Mouse (Mus musculus) spleen, adult 2 months (tissue): ENCODE measurements at regions not wholly inside any gene's neighbourhood (a gene's known extent, or its start where the extent isn't known, plus 50 kb on each side); places are given as distances from the start of the nearest gene placed in this dataset.

Experiments used
- DNase-seq, 2 experiments: peaks; one replicate each; pipeline versions ENCODE4 v3.0.0 to v3.0.0-alpha.2; 2012 to 2021; ENCODE audit warnings: low spot score in 2 of 2, low read depth in 1 of 2
- H3K27ac ChIP-seq: fragments of 200-500 bp; 2 replicates; pipeline ENCODE4 v1.5.1; 2012; ENCODE audit warnings: low read length, inconsistent platforms; ENCODE audit not compliant: insufficient read depth
- H3K27me3 ChIP-seq: fragments of 200-500 bp; 2 replicates; pipeline ENCODE4 v1.6.1; 2012; ENCODE audit warnings: mild to moderate bottlenecking, moderate library complexity, low read length, inconsistent platforms; ENCODE audit not compliant: control insufficient read depth, insufficient read depth
- H3K36me3 ChIP-seq: fragments of 200-500 bp; 2 replicates; pipeline ENCODE4 v1.6.1; 2012; ENCODE audit warnings: mild to moderate bottlenecking, low read length, inconsistent platforms; ENCODE audit not compliant: control insufficient read depth, insufficient read depth
- H3K4me1 ChIP-seq: fragments of 200-500 bp; 2 replicates; pipeline ENCODE4 v1.6.1; 2011; ENCODE audit warnings: inconsistent platforms; ENCODE audit not compliant: control insufficient read depth, insufficient read depth, insufficient read length
- H3K4me3 ChIP-seq: fragments of 200-500 bp; 2 replicates; pipeline ENCODE4 v1.5.1; 2011; ENCODE audit warnings: mild to moderate bottlenecking, inconsistent platforms; ENCODE audit not compliant: insufficient read depth, insufficient read length; ENCODE audit errors: extremely low read depth
- CTCF ChIP-seq: fragments of 200-500 bp; IDR thresholded peaks from 2 replicates; pipeline ENCODE4 v1.5.1; 2011; ENCODE audit warnings: mild to moderate bottlenecking, inconsistent platforms; ENCODE audit not compliant: insufficient read depth, insufficient read length, insufficient replicate concordance; ENCODE audit errors: extremely low read depth
- POLR2A ChIP-seq: fragments of 200-500 bp; IDR thresholded peaks from 2 replicates; pipeline ENCODE4 v1.6.1; 2011; ENCODE audit warnings: low read depth, low read length, inconsistent platforms
- WGBS: fragments of 180-500 bp; shearing (Covaris S2); methylation state at CpG from one replicate; pipeline ENCODE4 v1.1.7; 2018; 5-methylcytosine and 5-hydroxymethylcytosine counted together

DNA sequence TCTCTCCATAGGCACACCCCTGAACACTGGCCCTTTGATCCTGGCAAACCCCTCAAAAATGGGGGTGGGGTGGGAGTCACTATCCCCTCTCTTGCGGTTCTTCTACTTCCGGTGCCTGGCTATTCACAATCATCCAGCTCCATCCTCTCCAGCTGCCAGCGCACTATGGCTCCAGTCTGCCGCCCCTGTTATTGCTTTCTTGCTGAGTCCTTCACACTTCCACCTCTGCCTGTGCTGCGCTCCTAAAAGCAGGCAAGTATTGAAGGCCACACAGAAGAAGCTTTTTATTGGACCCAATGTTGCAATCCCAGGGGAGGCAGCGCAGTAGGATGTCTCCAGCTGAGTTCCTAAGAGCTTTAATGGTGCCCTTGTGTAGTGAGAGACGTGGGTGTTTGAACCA is 84.3 kb downstream of the Pdcl3 start:
- no peak for TF ChIP-seq POLR2A
- no peak for TF ChIP-seq CTCF
- Histone ChIP-seq H3K27ac (no peak overlapping the region), H3K27me3 (no peaks in the 10 kb centered on the region), H3K4me3 (no peak overlapping the region), H3K4me1 (no peaks in the 10 kb centered on the region), H3K36me3 (no peaks in the 10 kb centered on the region)
- WGBS: 57% methylated on average over 7 of the region's 7 CpGs
- no peak for DNase-seq

DNA sequence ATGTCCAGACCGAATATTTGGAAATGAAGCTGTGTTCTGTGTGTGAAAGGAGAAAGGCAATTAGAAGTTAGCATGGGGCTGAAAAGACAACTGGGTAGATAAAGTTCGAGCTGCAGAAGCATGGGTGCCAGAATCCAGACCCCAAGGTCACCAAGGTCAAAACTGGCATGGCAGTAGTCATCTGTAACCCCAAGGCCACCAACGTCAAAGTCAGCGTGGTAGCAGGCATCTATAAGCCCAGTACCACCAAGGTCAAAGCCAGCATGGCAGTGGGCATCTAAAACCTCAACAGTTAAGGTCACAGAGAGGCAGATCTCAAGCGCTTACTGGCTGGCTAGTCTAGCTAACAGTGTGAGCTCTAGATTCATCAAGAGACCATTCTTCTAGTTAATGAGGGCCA is 90.6 kb downstream of the Pdcl3 start:
- Histone ChIP-seq H3K4me1 (no peaks in the 10 kb centered on the region), H3K36me3 (no peaks in the 10 kb centered on the region), H3K27me3 (no peaks in the 10 kb centered on the region), H3K4me3 (no peak overlapping the region), H3K27ac (no peak overlapping the region)
- no peak for TF ChIP-seq POLR2A
- no peak for TF ChIP-seq CTCF
- DNase-seq: no peak
- 88% methylated on average over 5 of the region's 5 CpGs for WGBS

DNA sequence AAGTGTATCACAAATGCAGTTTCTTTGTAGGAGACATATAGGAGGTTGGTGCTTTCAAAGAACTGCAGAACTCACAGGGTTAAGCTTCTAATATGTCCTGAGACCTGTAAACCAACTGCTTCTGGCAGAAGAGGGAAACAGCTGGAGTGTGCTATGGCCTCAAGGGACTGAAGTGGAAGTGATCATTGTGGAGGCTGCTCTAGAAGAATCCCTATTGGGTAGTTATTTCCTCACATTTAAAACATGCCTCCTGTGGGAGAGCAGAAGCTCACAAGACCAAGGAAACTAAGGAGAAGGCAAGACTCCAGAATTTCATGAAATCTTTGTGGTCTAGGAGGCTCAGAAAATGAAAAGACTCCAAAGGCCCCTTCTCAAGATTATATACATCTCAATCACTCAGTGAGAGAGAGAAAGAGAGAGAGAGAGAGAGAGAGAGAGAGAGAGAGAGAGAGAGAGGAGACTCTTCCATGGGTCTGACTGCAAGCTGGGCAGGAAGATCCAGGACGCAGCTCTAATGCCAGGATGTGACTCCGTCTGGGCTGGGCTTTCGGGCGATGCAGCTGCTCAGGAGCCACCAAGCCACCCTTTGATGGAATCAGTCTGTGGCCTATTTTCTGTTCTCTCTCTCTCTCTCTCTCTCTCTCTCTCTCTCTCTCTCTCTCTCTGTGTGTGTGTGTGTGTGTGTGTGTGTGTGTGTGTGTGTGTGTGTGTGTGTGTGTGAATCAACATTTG is 93.3 kb downstream of the Pdcl3 start:
- WGBS: 39% methylated on average over 4 of the region's 4 CpGs

DNA sequence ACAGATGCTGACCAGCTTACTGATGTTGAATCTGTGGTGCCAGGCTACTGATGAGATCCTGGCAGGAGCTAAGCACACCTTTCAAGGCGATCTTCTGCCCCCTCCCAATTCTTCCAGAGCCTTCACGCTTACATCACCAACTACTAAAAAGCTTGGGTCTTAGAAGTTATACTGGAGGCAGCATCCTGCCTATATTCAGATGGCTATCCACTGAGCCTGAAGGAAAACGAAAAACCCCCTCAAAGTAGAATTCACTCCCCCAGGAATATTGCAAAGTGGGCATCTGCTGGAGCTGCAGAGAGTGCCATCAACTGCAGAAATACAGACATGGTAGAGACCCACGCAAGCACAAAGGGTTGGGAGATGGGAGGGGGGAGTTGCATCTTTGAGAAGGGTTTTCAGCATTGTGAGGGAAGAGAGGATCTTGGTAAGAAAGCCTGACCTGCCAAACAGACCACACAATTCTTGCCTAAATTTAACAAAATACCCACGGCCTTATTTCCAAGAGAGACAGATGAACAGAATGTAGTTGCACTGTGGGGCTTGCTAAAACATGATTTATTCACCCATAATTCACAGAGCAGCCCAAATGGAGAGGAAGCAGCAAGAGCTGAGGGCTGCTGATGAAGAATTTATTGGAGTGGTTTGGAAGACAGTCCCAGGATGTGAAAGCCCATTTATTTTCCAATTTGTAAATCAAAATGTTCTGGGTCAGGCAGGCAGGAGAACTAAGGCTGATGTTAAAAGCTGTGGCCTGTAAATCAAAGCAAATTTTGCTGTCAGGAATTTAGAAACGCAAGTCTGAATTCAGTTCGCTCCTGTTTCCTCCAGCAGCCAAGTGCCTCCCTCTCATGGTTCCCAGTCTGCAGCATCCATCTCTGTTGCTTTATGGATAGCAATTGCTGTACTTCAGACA is 98.8 kb downstream of the Pdcl3 start:
- 85% methylated on average over 7 of the region's 7 CpGs for WGBS
- no peak overlapping the region for H3K27ac ChIP-seq
- TF ChIP-seq POLR2A: no peak
- TF ChIP-seq CTCF: no peak
- no peak overlapping the region for H3K4me3 ChIP-seq
- no peak for DNase-seq
- H3K36me3 ChIP-seq: no peaks in the 10 kb centered on the region
- H3K4me1 ChIP-seq: no peaks in the 10 kb centered on the region
- no peaks in the 10 kb centered on the region for H3K27me3 ChIP-seq

More for the DNA sequence above, 93.3 kb downstream of the Pdcl3 start:
- Histone ChIP-seq H3K27me3 (no peaks in the 10 kb centered on the region), H3K27ac (no peak overlapping the region), H3K4me1 (no peaks in the 10 kb centered on the region), H3K4me3 (no peak overlapping the region), H3K36me3 (no peaks in the 10 kb centered on the region)
- no peak for DNase-seq
- TF ChIP-seq CTCF (no peak), POLR2A (no peak)

DNA sequence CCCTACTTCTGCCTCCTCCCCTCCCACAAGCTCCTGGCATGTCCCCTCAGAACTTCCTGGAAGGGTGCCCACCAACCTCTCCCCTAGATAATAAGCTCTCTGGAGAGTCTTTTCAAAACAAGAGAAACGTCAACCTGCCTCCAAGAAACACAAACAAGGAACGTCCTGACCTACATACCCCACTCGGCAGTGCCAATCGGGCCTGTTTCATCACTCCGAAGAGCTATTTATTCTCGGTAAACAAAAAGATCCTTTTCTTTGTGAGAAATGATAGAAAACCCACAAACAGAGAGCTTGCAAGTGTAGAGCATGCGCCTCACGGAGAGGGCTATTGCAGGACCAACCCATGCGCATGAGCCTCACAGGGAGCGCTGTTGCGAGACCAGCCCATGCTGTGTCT is 100.9 kb downstream of the Pdcl3 start:
- peaks cover 4% of the 10 kb centered on the region; the same call in 1 of the 2 replicates for H3K4me1 ChIP-seq
- H3K4me3 ChIP-seq: no peak overlapping the region
- TF ChIP-seq POLR2A: no peak
- TF ChIP-seq CTCF: no peak
- WGBS: 91% methylated on average over 11 of the region's 11 CpGs
- no peaks in the 10 kb centered on the region for H3K27me3 ChIP-seq
- no peak overlapping the region for H3K27ac ChIP-seq
- no peaks in the 10 kb centered on the region for H3K36me3 ChIP-seq
- DNase-seq: no peak

DNA sequence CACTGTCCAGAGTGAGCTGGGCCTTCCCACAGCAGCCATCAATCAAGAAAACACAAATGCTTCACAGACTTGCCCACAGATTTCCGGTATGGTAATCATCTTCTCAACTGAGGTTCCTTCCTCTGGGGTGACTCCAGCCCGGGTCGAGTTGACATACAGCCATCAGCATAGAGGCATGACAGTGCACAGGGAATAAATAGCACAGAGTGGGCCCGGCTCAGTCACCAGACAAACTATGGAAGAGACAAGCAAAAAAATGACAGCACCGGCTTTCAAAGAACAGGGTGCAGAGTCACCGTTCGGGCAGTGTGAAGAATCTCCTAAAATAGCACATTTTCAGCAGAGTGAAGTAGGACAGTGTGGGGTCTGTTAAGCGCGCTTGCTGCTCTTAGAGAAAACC is 103.7 kb upstream of the Npas2 start:
- peaks cover 10% of the 10 kb centered on the region; the same call in 1 of the 2 replicates for H3K4me1 ChIP-seq
- no peaks in the 10 kb centered on the region for H3K36me3 ChIP-seq
- 15% methylated on average over 9 of the region's 9 CpGs for WGBS
- no peak overlapping the region for H3K4me3 ChIP-seq
- no peaks in the 10 kb centered on the region for H3K27me3 ChIP-seq
- DNase-seq: peak in 1 of 2 experiments; percentile 14
- TF ChIP-seq CTCF: no peak
- TF ChIP-seq POLR2A: no peak
- H3K27ac ChIP-seq: no peak overlapping the region
